Mouse (Mus musculus): ENCODE data around the gene Fkbp1a.

Fkbp1a gene

DNA sequence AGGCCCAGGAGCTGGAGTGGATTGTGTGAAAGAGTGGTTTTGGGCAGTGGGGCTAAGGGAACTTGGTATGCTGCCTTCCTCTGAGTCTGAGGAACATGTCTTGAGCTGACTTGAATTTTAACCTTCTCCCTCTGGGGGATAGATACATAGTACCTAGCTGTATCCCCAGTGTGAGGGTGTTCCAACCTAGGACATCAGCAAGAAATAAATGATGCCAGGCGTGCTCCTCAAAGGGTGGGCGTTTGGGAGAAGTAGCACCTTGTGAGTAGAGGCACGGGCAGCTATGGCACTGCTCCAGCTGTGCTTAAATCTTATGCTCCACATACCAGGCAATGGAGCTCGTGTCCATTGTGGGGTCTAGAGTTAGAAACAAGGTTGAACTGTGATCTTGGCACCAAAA is 4.3 kb downstream of the Fkbp1a start:
- no peak for DNase-seq (ENCODE audit: low spot score)

DNA sequence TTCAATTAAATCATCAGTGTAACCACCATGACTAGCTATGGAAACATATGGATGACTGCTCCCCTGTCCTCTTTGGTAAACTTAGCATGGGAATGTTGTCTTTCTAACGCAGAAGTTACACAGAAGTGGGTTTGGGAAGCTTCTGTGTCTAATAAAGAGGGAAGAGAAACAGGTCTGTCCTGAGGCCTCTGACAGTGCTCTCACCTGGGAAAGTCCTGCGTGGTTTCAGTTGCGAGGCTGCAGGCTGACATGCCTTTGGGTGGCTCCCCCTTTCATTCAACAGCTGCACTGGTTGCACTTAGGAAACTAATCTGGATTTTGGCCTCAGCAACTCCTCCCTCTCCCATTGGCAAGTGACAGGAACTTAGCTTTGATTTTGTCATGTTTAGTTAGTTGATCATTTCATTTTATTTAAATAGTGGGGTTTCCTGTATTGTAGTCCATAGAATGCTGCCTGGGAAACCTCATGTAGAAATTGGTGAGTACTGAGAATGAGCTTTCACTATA is 7.4 kb downstream of the Fkbp1a start:
- no peak for DNase-seq (ENCODE audit: low spot score)

DNA sequence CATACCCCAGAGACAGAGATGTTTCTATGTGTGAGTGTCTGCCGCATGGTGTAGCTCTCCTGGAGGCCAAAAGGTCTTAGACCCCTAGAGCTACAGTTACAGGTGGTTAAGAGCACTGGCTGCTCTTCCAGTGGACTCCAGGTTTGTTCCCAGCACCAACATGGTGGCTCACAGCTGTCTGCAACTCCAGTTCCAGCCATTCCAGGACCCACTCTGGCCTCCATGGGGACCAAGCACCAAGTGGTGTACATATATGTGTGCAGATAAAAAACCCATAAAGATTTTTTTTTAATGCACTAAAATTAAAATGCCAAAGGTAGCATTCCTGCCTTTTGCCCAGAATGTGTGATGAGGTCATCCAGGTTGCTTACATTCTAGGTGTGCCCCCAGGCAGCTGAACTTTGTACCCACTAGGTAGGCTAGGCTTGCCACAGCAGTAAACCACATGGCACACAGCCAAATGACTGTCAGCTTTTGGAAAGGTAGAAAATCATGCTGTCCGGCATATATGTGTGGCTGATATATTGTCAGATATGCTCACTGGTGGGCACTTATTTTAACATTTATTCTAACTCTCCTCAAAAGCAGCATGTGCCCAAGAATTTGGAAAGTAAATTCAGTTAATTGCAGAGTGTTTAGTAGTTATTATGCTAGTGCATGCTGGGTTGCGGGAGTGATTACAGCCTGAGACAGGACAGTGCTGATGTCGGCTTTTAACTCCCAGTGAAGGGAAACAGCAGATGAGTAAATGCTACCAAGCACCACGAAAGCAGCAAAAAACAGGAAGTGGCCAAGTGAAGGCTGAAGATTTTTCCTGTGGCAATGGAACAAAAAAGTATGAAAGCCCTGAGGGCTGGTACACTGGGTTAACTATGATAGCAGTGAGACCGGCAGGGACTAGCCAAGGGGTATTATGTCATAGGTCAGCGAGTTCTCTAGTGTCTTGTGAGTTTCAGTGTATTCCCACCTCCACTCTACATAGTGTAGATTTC is 20.9 kb downstream of the Fkbp1a start:
- DNase-seq (ENCODE audit: low spot score): no peak

DNA sequence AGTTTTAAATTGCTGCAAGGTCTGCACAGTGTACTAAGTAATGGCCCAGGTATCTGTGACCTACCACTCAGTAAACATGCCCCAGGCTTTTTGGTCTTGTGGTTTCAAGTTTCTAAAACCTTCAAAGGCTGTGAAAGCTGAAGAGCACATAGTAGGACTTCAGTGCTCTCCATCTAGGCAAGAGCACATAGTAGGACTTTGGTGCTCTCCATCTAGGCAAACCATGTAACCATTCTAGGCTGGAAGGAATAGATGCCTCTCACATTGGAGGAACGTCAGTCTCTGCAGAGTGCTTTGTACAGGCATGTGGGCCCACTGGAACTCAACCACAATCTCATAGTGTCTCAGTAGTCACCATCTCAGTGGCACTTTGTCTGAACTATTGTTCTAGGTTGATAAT is 21.7 kb downstream of the Fkbp1a start:
- DNase-seq (ENCODE audit: low spot score): no peak

DNA sequence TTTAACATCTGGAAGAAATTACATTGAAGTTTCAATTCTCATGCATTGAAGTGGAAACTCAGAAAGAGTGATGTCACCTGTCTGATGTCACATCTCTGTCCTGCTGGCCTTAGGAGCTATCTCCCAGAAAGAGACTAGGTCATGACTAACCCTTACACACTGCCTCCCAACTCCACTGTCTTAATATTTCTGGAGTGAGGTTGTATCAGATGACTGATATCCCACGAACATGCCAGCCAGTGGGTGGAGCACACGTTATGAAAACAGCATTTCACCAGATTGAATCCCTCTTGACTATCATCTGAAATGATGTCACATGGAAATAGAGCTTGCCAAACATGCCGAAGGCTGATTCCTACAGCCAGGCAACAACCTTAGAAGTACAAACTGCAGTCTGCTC is 22.7 kb downstream of the Fkbp1a start:
- no peak for DNase-seq (ENCODE audit: low spot score)

DNA sequence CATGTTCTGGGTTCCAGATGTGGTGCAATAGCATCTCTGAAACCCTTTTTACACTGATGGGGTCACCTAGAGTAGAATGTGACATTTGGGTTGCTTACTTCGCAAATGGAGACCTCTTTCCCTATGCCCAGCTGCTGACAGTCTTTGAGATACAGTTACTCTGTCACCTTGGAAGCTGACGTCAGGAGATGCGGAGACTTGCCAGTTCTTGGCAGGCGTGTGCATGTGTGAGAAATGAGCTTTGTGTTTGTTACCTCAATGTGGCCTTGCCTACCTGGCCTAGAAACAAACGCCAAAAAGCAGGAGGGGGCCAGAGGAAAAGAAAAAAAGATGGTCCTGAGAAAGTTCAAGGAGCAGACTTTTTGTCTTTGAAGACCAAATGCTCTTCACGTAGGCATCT is 24.6 kb downstream of the Fkbp1a start:
- no peak for DNase-seq (ENCODE audit: low spot score)

DNA sequence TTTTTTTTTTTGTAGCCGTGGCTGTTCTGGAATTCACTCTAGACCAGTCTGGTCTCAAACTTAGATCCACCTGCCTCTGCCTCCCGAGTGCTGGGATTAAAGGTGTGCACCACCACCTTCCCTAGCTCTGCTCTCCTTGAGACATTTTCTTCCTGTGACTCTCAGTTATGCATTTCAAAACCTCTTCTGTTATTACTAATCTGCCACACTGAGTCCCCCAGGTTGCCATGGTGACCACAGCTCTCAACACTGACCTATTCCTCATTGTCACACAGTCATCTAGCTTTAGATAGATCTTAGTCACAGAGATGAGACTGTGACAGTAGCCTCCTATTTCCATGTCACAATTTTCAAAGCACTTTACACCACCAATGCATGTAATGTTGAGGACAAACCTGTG is 27.2 kb downstream of the Fkbp1a start:
- DNase-seq (ENCODE audit: low spot score): no peak

DNA sequence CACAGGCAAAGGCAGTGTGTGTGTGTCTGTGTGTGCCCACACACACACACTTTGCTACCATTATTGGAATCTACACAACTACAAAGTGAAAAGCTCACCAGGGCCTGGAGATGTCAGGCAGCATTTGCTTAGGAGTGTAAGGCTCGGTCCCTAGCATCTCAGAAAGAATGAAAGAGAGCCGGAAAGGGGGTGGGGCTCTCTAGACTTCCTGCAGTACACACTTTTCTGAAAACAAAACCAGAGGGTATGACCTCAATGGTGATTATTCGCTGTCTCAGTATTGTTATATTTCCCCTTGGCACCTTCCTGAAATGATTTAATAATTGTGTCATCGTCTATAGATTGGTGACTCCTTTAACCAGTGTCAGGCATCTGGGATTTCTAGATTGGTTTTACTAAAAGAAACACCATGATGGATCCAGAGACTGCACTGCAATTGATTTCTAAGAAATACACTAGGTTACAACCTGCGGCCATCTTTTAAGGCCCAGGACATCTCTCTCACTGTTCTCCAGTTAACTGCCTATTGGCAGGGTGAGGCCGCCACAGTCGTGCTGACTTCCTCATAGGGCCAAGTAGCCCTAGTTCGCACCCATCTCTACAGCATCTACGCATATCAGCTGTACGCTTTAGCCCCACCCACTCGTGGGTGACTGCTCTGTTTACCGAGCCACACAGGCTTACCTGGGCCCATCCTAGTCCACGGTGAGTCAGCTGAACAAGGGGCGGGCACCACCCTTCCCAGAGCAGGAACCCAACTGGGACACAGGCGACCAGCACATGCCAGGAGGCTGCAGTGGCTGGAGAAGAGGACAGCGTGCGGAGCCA is 29.8 kb downstream of the Fkbp1a start, which contains the start of gene Sdcbp2:
Gene Sdcbp2, plus strand, starts transcription at position 750 of the 828 bp plus-strand sequence.
- DNase-seq (ENCODE audit: low spot score): no peak

DNA sequence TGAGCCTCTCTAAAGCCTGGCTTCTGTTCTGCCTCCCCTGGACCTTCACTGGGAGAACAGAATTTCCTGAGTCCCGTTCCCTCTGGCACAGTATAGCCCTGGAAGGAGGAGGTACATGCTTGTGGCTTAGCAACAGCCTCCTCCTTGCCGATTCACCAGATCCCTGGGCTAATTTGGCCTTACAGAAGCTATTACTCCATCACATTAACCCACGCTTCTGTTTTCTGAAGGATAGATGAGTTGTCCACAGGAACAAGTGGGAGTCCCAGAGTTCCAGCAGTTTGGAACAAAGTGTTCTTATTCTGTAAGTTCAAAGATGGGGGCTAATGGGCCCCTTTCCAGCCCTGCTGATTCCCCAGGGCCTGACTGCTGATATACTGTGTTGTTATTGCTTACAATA is 31.4 kb downstream of the Fkbp1a start:
- DNase-seq (ENCODE audit: low spot score): no peak

DNA sequence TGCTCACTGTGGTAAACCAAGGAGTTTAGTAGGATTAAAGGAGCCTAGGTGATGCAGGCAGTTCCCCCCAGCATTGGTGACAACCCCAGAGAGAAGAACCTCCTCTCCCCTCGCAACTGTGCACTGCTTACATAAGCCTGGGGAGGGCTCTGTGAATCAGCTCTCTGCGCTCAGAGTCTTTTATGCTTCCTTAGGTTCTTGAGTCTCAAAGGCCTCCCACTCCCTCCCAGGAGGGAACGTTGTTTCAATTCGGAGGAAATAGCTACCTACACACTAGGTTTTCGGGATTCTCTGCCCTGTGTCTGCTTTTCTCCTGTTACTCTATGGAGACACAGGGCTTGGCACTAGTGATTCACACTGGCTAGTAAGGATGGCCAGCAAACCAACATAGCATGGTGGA is 32.3 kb downstream of the Fkbp1a start:
- no peak for DNase-seq (ENCODE audit: low spot score)

DNA sequence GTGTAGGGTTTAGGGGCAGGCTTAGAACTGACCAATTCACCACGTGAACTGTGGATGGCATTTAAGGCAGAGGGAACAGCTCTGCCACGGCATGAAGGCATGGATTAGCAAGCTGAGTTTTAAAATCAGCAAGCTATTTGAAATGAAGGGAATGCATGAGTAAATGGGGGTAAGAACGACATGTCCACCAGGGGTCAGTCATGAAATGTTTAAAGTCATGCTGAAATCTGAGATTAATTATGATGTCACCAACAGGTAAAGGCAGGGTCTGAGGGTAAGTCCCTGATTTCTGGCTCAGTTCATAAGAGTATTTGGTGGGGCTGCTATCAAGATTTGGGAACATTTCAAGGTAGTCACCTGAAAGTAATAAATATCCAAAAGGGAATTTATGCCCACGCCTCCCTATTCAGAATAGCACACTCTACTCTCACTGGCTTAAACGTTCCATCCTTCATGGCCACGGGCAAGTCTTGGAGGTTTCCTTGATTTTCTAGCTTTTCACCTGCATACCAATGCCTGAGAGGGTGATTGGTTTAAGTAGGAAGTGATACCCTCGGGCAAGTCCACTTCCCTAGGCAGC is 32.9 kb downstream of the Fkbp1a start:
- peak; percentile 69 for DNase-seq (ENCODE audit: low spot score)

DNA sequence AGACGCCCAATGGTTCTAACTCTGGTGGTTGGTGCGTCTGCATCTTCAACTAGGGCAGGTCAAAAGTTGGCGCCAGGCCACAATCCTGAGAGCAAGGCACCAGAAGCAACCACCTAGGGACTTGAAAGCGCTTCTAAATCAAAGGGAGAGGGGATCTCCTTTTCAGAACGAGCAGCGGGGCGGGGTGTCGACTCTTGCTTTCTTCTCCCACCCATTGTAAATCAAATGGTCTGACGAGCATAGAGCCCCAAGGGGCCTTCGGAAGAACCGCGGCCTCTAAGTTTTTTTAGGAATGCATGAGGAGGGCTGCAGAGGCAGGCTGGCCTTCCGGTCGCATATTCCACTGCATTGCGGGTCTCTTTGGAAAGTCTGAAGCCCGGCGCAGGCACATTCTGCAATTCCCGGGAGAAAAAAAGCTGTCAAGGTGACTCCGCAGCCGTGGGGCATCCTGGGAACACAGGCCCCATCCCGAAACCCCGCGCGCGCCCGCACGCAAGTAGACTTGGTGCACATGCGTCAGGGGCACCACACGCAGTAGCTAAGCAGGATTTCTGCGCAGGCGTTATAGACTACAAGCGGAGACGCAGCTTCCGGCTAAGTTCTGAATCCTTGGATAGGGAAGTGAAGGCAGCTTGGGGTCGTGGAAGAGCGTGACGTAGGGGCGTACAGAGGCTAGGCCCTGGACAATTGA is 33.6 kb downstream of the Fkbp1a start:
- DNase-seq (ENCODE audit: low spot score): peak; percentile 71

DNA sequence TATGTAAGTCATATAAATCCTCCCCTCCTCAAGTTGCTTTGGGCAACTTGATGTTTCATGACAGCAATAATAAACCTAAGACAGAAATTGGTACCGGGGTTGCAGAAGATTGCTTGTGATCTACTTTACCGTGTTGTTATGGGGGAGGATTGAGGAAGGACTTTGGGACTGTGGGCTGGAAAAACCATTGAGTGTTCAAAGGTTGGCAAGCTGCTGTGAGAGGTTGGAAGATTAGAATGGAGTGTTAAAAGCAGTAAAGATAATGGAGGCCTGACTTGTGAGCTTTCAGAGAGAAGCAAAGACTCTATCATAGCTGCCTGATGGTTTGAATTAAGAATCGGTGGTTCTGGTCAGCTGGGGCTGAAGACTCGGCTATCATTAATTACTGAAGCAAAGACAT is 36.9 kb downstream of the Fkbp1a start:
- DNase-seq (ENCODE audit: low spot score): no peak

DNA sequence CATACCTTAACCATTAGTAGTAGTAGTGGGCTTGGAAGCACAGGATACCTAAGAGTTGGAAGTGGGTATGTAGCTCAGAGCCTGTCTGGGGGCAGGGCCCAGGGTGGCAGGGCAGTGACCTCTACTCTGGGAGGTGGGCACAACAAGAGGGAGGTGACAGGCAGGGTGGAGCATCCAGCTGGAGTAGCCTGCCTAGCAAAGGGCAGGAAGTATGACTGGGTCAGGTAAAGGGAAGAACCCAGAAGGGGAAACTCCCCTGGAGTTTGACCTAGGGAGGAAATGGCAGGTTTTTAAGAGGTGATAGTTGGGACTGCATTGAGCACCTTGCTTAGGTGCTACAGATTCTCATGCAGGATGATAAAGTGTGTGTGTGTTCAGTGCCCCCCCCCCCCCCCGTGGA is 38.7 kb downstream of the Fkbp1a start:
- no peak for DNase-seq (ENCODE audit: low spot score)

DNA sequence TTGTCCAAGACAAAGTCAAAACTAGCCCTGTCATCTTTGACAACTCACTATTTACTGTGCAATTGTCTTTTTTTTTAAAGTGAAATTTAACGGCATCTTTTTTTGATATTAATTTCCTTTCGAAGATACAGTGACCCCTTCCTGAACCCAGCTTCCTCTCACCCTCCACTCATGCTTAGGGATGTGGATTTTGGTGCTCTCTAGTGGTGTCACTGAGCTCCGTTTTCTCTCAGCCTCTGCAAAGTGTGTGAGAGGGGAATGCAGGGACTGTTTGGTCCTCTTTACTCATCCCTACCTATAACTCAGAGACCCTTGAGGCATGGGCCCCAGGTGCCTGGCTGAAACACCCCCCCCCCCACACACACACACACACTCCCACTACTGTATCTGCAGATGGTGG is 43.7 kb downstream of the Fkbp1a start:
- no peak for DNase-seq (ENCODE audit: low spot score)

DNA sequence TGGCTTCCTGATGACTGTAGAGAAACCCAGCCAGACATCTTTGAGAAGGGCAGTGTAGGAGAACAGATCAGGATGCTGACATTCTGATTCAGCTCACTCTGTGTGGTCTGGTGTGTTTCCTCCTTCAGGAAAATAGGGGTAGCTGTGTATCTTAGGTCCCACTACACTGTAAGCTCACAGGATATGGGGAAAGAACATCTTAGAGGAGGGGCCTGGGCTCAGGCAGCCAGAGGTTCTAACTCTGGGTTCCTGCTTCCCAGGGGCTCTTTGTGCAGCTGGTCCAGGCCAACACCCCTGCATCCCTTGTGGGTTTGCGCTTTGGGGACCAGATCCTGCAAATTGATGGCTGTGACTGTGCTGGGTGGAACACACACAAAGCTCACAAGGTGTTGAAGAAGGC is 44.5 kb downstream of the Fkbp1a start:
- no peak for DNase-seq (ENCODE audit: low spot score)

DNA sequence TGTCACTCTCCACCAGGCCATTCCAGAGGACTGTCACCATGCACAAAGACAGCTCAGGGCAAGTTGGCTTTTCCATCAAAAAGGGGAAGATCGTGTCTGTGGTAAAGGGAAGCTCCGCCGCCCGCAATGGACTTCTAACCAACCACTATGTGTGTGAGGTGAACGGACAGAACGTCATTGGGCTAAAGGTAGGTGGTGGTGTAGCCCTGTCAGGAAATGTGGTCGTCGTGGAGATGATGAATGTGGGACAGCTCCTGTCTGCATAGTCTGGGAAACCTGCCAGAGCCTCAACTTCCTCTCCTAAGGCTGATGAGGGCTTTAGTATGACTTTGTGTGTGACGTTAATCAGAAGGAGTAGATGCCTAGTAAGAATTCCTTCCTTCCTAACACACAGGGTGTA is 45.0 kb downstream of the Fkbp1a start:
- no peak for DNase-seq (ENCODE audit: low spot score)

DNA sequence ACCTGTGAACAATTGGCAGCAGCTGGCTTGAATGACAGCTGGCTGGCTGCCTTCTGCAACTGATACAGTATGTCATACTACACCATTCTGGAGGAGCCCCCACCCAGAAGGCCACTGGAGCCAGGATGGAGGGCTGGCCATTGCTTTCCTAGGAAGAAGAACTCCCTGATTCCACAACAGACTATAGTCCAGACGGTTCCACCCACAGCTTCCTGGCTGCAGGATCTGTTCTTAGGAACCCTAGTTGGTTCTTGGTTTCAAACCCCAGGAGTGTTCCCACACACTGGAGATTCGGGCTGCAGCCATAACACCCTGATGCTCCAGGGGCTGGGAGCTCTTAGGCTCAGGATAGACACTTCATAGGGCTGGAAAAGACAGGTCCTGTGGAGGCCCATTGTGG is 55.8 kb downstream of the Fkbp1a start:
- DNase-seq (ENCODE audit: low spot score): no peak

DNA sequence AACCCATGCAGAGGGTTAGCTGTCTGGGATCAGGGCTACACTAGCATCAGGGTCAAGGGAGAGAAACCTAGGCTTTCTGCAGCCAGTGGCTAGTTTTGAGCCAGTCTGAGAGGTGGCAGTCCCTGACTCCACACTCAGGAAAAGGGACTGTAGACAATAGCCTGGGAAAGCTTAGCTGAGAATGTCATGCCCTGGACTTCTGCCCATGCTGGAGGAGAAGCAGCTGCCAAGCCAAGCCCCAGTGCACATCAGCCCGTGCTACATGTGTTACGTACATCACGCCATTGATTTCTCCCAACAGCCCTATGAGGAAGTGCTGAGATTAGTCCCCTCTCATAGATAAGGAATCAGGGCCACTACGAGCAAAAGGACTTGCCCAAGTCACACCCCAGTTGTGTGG is 59.8 kb downstream of the Fkbp1a start:
- DNase-seq (ENCODE audit: low spot score): no peak

DNA sequence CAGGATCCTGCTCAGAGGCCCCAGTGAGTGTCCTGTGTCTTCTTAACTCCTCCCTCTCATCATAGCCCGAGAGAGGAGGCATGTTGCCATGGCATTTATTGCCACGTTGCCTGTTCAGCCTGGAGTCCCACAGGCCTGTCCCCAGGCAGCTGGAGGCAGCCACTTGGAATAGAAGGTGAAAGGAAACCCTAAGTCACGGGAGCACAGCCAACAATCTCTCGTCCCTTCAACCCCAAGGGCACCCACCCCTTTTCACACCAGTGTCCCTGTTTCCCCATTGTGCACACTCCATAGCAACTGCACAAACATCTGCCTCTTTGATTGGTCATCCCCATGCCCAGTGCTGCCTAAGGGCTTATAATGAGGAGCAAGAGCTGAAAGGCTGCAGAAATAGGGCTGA is 61.3 kb downstream of the Fkbp1a start:
- DNase-seq (ENCODE audit: low spot score): no peak

DNA sequence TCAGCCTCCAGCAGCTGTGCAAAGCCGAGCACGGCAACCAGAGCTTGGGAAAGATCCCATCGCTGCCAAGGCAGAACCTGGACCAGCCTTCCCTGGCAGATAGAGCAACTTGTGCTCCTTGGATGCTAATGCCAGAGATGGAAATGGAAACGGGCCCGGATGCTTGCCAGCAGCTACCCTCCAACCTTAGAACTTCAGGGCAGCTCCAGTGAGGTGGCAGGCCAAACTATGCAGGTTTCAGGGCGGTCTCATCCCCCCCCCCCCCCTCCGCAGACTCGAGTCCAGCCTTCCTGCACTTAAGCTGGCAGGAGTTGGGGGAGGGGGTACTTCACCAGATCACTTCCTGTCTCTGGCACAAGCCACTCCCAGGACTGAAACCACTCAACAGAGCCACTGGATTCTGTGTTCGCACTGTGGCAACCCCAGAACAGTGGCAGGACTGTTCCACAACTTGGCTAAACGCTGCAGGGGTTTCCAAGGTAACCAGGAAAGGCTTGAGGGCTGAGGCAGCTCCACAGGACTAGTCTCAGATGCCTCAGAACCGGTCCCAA is 63.2 kb downstream of the Fkbp1a start:
- no peak for DNase-seq (ENCODE audit: low spot score)

DNA sequence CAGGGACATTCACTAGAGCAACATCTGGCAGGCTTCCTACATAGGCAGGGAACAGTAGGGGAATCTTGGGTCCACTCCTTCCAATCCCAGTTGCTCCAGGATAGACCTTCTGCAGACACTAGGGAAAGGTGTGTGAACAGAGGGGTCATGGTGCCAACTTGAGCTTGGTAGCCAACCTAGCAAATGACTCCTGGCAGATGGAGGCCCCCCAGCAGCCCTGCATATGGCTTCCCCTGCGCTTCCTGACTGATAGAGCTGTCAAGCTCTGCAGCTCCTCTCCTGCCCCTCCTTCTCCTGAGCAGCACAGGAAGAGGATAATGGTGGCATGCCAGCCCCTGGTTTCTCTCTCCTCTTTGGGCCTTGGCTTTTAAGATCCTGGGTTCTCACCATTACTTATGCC is 66.2 kb downstream of the Fkbp1a start:
- no peak for DNase-seq (ENCODE audit: low spot score)
